Mouse (Mus musculus): ENCODE data around the gene 4933428G20Rik. TPM values are rescaled to one million over a fixed set of nuclear protein-coding genes. Genes with fewer than 3 reads are reported as not detected.

4933428G20Rik gene
- total RNA-seq, 2 experiments from 2014 or later: not detected

Other genes with a start within 250 kb of the 4933428G20Rik start
- 100 to 1,000 TPM; 136 to 140 TPM for gene Npepps, start 219.7 kb downstream of the 4933428G20Rik start, total RNA-seq (2021)
- gene Mrpl45, start 184.6 kb downstream of the 4933428G20Rik start, total RNA-seq (2021): 10 to 100 TPM; 27.7 to 30.7 TPM
- gene Gpr179, start 148.3 kb downstream of the 4933428G20Rik start, total RNA-seq (2021): under 1 TPM; 0.09 to 0.12 TPM
- 10 to 100 TPM; 80.9 to 92.7 TPM for gene Socs7, start 137.8 kb downstream of the 4933428G20Rik start, total RNA-seq (2021)
- gene Arhgap23, start 84.8 kb downstream of the 4933428G20Rik start, total RNA-seq (2021): 10 to 100 TPM; 66.5 to 75.0 TPM
- gene Srcin1, start 75.8 kb upstream of the 4933428G20Rik start, total RNA-seq (2021): 100 to 1,000 TPM; 246 to 287 TPM
- gene Epop, start 129.4 kb upstream of the 4933428G20Rik start, total RNA-seq (2021): 100 to 1,000 TPM; 103 to 109 TPM
- 100 to 1,000 TPM; 135 to 149 TPM for gene Mllt6, start 163.1 kb upstream of the 4933428G20Rik start, total RNA-seq (2021)
- 10 to 100 TPM; 54.7 to 57.2 TPM for gene Cisd3, start 185.5 kb upstream of the 4933428G20Rik start, total RNA-seq (2021)
- gene Pcgf2, start 200.2 kb upstream of the 4933428G20Rik start, total RNA-seq (2021): 10 to 100 TPM; 32.4 to 35.2 TPM
- 100 to 1,000 TPM; 122 to 128 TPM for gene Psmb3, start 203.1 kb upstream of the 4933428G20Rik start, total RNA-seq (2021)
- 100 to 1,000 TPM; 120 to 123 TPM for gene Pip4k2b, start 244.4 kb upstream of the 4933428G20Rik start, total RNA-seq (2021)